Mouse (Mus musculus) embryonic facial prominence, embryonic 10.5 days (tissue): Measurements from ENCODE around the gene Lsm14b. TPM values are rescaled to one million over a fixed set of nuclear protein-coding genes. Genes with fewer than 3 reads are reported as not detected.
A peak's percentile ranks its signal among the peaks of the same experiment; 100 is the strongest.

Experiments
- DNase-seq: peaks from one replicate; pipeline ENCODE4 v3.0.0-alpha.2; 2017; ENCODE audit warnings: low spot score
- H3K27ac ChIP-seq: fragments of 300-500 bp; sonication (generic); replicated peaks from 2 replicates; pipeline ENCODE4 v1.5.1; 2016; ENCODE audit warnings: mild to moderate bottlenecking
- H3K27me3 ChIP-seq: fragments of 300-500 bp; sonication (generic); replicated peaks from 2 replicates; pipeline ENCODE4 v1.6.1; 2016; ENCODE audit warnings: low read depth, mild to moderate bottlenecking; ENCODE audit not compliant: poor library complexity, severe bottlenecking
- H3K36me3 ChIP-seq: fragments of 300-500 bp; sonication (generic); replicated peaks from 2 replicates; pipeline ENCODE4 v1.6.1; 2016; ENCODE audit warnings: mild to moderate bottlenecking, moderate library complexity
- H3K4me1 ChIP-seq: fragments of 300-500 bp; sonication (generic); 2 replicates; pipeline ENCODE4 v1.6.1; 2016
- H3K4me3 ChIP-seq: fragments of 300-500 bp; sonication (generic); 2 replicates; pipeline ENCODE4 v1.5.1; 2016; ENCODE audit warnings: mild to moderate bottlenecking, moderate library complexity
- H3K9me3 ChIP-seq: fragments of 300-500 bp; sonication (generic); 2 replicates; pipeline ENCODE4 v1.6.1; 2016; ENCODE audit warnings: mild to moderate bottlenecking
- WGBS: fragments of 180-500 bp; shearing (Covaris S2); methylation state at CpG from one replicate; pipeline ENCODE4 v1.1.7; 2016; 5-methylcytosine and 5-hydroxymethylcytosine counted together
- polyA plus RNA-seq: library from polyadenylated mRNA; unstranded; fragments of >200 nt; fragmentation: Nextera tagmentation; extraction: Ambion mirVana; gene quantifications from 2 replicates; pipeline ENCODE4 v1.2.1, GENCODE M21; 2016

Lsm14b gene
- polyA plus RNA-seq, 1 experiment from 2014 or later, result 9.9 TPM

DNA sequence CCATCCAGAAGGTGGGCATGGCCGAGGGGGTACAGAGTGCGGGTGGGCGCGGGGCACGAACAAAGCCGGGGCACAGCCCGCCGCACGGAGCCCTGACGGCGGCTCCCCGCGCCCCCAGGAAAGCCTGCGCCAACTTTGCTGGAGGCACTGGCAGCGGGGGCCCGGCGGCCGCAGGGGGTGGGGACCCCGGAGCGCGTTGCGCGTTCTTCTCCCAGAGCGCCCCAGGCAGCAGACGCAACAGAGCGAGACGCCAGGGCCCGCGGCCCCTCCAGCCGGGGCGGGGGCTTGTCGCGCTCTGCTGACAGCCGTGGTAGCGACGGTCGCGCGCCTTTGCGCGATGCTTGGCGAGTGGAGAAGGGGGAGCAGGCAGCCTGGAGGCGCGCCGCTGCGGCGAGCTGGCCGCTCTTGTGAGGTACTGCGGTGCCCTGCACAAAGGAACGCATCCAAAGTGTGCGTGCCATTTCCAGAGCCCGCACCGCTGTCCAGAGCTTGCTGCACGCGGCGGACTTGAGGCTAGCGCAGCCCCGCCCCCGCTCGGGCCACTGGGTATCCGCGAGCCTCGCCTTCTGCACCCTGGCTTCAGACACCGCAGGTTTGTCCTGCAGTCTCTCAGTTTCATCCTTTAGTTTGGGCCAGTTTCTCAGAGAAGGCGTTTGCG lies 18.2 kb downstream of the Lsm14b start:
- DNase-seq, result peak; percentile 80
- H3K27me3 ChIP-seq, result 0 out of 2 replicates have a peak, but pooled peaks cover 8% of the 10 kb centered on the region
- H3K36me3 ChIP-seq, result peaks cover 46% of the 10 kb centered on the region
- H3K9me3 ChIP-seq, result no peaks in the 10 kb centered on the region
- H3K27ac ChIP-seq, result peak overlapping the region; percentile 98
- H3K4me1 ChIP-seq, result peaks cover 39% of the 10 kb centered on the region
- peak overlapping the region; percentile 91 for H3K4me3 ChIP-seq
- under 1% methylated on average over 66 of the region's 66 CpGs for WGBS

DNA sequence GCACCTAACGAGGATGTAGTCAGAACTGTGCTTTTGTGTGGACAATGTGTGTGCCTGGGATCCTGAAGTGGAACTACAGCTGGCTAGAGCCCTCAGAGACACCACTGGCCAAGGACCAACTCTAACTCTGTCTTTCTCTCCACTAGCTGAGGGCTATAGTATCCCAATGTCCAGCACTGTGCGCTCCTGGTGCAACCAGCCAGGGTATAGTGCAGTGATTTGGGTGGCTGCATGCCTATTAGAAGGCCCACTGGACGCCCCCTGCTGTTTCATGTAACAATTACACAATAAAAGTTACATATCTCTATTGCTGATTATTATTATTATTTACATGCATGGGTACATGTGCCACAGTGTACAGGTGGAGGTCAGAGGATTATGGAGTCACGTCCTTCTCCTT lies 20.5 kb downstream of the Lsm14b start:
- H3K9me3 ChIP-seq, result no peaks in the 10 kb centered on the region
- H3K4me3 ChIP-seq, result no peak overlapping the region
- DNase-seq, result peak; percentile 48
- peaks cover 30% of the 10 kb centered on the region for H3K36me3 ChIP-seq
- peaks cover 33% of the 10 kb centered on the region for H3K4me1 ChIP-seq
- no peak overlapping the region for H3K27ac ChIP-seq
- H3K27me3 ChIP-seq, result 0 out of 2 replicates have a peak, but pooled peaks cover 8% of the 10 kb centered on the region
- 58% methylated on average over 4 of the region's 4 CpGs for WGBS

DNA sequence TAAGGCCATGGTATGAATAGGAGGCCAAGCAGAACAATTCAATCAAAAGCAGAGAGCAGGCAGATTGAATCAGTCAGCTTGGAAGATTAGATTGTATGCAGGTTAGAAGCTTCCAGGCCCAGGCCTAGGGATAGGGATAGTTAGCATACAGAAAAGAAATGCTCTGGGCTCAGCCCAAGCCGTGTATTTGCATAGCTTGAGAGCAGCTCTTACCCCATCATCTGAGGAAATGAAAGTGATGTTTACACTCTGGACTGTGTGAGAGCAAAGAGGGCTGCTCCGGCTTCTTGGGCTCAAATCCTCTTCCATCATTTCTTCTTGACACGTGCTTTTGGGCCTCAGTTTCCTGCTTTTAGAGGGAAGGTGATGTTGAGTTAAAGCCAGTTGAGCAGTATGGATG lies 22.8 kb downstream of the Lsm14b start:
- WGBS, result 91% methylated on average over 3 of the region's 3 CpGs
- Histone ChIP-seq H3K4me1 (peaks cover 34% of the 10 kb centered on the region), H3K27ac (no peak overlapping the region), H3K27me3 (0 out of 2 replicates have a peak, but pooled peaks cover 8% of the 10 kb centered on the region), H3K4me3 (no peak overlapping the region), H3K9me3 (no peaks in the 10 kb centered on the region), H3K36me3 (peaks cover 30% of the 10 kb centered on the region)
- DNase-seq, result no peak

DNA sequence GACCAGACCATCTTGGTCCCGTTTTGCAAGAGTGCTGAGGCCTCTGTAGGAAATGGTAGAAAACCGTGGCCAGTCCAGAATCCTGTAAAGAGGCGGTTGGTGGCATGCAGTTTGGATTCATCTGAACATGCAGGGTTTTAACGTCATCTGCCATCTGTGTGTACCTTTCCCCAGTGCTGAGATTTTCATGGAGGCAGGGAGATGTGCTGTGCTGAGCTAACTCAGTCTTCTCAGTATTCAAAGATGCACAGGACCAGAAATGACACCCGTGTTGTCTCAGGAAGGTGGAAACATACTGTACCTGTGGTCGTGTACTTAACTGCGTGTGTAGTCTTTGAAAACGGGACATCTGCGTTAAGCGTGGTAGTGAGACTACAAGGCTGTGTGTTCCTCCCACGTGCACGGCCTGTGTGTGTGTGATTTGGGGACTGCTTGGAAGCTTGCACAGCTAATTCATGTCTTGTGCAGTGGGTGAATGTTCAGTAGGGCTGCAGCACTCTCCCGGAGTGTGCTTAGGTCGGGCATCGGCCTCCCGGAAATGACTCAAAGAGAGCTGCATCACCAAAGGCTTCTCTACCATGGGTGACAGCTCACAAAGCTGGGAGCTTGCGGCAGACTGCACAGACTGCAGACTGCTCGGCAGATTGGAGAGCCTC lies 23.3 kb downstream of the Lsm14b start:
- Histone ChIP-seq H3K4me1 (peaks cover 34% of the 10 kb centered on the region), H3K36me3 (peaks cover 35% of the 10 kb centered on the region), H3K27me3 (0 out of 2 replicates have a peak, but pooled peaks cover 8% of the 10 kb centered on the region), H3K27ac (no peak overlapping the region), H3K4me3 (no peak overlapping the region), H3K9me3 (no peaks in the 10 kb centered on the region)
- no peak for DNase-seq
- 94% methylated on average over 18 of the region's 18 CpGs for WGBS

DNA sequence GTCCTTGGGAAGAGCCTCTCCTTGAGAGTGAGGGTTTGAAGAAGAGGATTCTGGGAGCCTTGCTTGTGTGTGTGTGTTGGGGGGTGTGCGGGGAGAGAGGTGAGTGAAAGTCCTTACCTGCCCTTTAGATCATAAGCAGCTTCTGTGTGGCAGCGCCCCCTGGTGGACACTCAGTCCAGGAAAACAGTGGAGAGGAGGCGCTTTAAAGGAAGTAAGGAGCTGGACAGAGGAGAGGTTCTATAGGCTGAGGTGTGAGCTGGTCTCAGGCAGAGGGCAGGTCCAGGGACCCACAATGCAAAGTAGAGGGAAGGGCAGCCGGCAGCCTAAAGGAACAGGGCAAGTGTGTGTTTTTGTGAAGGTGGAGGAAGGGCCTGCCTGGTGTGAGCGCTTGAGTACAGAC lies 26.2 kb downstream of the Lsm14b start:
- 25% methylated on average over 5 of the region's 5 CpGs for WGBS

DNA sequence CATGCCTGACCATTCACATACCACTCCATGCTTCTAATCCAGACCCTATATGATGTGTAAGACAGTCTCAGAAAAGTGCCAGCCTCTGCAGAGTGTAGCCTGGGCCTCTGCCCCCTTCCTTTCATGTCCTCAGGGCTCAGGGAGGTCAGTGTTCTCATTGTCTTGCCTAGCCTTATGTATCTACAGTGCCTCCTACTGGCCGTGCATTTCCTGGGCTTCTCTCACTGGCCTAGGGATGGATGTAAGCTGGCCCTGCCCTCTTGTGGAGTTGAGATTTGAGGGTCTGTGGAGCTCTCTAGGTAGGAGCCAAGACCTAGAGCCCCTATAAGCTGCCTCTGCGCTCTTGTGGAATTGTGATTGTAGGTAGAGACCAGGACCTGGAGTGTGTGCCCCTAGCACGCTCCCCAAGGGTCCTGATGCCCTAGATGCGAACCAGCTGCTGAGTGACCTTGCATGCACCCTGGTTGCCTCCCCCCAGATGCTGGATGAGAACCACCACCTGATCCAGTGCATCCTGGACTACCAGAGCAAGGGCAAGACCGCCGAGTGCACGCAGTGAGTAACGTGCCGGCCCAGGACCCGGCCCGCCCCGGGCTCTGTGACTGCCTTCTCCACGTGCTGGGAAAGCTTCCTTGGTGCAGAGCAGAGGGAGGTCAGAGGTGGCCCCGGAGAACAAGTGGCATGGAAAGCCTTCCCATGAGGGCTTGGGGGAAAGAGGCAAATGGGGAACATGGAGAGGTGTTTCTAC lies 27.4 kb downstream of the Lsm14b start:
- Histone ChIP-seq H3K4me3 (no peak overlapping the region), H3K36me3 (peaks cover 63% of the 10 kb centered on the region), H3K4me1 (peaks cover 13% of the 10 kb centered on the region), H3K9me3 (no peaks in the 10 kb centered on the region), H3K27ac (no peak overlapping the region), H3K27me3 (no peaks in the 10 kb centered on the region)
- no peak for DNase-seq
- WGBS, result 87% methylated on average over 14 of the region's 14 CpGs

More for the DNA sequence above, 26.2 kb downstream of the Lsm14b start:
- Histone ChIP-seq H3K4me1 (peaks cover 13% of the 10 kb centered on the region), H3K9me3 (no peaks in the 10 kb centered on the region), H3K36me3 (peaks cover 62% of the 10 kb centered on the region), H3K27ac (no peak overlapping the region), H3K27me3 (no peaks in the 10 kb centered on the region), H3K4me3 (no peak overlapping the region)
- peak; percentile 85 for DNase-seq

DNA sequence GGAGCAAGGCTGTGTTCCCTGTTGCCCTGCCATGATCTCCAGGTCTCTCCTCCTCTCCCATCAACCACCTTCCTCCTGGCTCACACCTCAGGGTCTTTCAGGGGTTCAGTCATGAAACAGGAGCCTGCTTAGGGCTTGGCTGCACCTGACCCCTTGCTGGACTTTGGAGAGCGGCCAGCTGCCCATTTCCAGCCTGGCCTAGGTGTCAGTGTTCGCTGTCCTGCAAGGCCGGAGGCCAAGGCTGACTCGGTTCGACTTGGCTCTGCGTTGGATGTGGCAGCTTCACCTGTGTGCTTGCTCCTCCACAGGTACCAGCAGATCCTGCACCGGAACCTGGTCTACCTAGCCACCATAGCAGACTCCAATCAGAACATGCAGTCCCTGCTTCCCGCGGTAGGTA lies 28.2 kb downstream of the Lsm14b start:
- no peaks in the 10 kb centered on the region for H3K9me3 ChIP-seq
- H3K4me1 ChIP-seq, result peaks cover 13% of the 10 kb centered on the region
- H3K27ac ChIP-seq, result no peak overlapping the region
- no peak overlapping the region for H3K4me3 ChIP-seq
- WGBS, result 92% methylated on average over 9 of the region's 9 CpGs
- peaks cover 63% of the 10 kb centered on the region for H3K36me3 ChIP-seq
- DNase-seq, result no peak
- no peaks in the 10 kb centered on the region for H3K27me3 ChIP-seq

DNA sequence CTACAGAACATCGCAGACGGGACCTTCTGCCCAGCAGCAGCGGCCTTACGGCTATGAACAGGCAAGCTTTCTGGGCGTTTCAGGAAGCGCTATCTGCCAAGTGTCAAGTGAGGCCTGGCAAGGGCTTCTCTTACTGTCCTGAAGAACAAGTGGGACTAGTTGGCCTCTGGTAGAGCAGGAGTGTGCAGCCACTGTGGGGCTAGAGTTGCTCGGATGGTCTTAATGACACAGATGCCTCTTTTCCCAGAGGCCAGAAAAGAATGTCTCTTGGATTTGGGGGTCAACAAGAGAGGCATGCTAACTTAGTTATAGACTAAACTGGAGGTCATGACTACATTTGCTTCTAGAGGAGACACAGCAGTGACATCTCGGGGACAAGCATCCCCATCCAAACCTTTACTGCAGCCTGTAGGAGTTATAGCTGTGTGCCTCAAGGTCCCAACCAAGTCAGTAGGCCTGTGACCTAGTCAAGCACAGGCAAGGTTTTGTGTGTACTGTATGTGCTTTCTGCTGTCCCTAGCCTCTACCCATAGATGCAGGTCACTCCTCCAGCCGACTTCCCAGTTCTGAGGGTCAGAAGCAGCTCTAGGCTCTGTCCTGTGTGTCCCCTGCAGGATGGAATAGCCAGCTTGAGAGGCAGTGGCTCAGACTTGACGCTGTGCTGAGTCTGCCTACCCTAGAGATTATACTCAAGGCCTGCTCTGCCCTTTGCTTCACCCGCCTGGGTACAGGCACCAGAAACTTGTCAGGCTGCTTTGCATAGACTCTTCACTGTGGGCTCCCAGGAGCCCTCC lies 38.7 kb downstream of the Lsm14b start:
- H3K9me3 ChIP-seq, result peaks cover 15% of the 10 kb centered on the region
- H3K27ac ChIP-seq, result no peak overlapping the region
- 95% methylated on average over 11 of the region's 11 CpGs for WGBS
- DNase-seq, result no peak
- peaks cover 86% of the 10 kb centered on the region for H3K36me3 ChIP-seq
- no peaks in the 10 kb centered on the region for H3K27me3 ChIP-seq
- H3K4me3 ChIP-seq, result no peak overlapping the region
- no peaks in the 10 kb centered on the region for H3K4me1 ChIP-seq

DNA sequence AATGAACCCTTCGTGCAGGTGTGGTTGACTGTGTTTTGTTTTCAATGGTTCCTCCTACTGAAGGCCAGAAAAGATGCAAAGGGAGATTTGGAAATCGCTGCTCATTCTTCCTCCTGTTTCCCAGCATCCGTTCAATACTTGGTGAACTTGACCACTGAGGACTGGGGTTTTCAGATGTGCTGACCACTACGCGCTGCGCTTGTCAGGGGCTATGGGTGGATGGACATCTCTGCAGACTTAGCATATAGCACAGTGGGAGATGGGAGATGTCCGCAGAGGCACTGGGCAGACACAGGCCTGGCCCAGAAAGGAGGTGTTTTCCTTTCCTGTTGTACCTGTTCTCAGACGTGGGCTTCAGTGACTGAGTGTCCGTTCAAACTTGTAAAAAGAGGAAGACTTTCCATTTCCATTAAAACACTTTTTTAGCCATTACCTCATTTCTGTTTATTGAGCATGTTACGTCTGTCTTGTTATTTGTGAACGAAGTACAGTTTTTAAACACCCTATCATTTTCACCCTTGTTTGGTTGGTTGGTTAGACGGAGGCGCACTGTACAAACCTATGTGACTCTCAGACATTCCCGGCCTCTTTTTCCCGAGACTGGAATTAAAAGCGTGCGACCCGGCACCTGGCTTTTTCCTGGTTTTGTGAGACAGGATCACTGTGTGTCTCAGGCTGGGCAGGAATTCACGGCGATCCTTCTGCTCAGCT lies 45.1 kb downstream of the Lsm14b start:
- Histone ChIP-seq H3K27ac (peak overlapping the region; percentile 88), H3K36me3 (peaks cover 53% of the 10 kb centered on the region)
- WGBS, result 35% methylated on average over 20 of the region's 20 CpGs

DNA sequence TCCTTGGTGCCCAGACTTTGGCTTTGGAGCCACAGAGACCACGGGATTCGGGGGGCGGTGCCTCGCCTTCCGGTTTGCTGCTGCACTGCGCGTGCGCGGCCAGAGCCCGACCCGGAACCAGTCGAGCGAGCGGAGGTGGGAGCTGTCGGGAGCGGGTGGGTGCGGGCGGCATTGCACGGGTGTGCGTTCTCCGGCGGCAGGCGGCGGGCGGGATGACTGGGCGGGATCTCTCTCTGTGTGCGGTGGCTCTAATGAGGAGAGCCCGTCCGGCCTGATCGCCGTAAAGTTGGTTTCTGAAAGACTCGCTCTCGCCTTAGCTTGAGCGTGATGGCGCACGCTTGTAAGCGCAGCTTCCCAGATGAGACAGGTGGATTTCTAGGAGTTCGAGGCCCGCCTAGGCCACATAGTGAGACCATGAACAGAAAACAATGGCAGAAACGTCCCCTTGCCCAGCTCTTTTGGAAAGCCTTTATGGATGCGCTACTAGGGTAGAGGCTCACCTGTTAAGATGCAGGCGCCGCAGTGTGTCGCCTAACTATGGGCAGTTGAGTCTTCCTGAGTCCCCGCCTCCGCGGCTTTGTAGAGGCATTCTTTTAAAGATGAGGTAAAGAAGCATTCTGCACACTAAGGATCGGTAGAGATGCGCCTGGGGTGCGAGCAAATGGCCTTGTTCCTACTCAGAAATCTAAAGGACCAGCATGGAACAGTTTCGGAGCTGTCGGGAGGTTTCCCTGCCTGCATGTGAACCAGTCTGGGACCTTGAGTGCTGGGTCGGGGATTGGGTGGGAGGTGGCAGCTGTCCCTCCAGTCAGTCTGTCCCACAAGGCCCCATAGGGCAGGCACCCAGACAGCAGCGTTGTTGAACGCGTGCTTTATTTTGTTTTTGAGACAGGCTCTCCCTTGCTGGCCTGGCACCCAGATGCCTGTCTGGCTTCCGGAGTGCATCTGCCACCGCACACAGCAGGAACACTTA lies 46.0 kb downstream of the Lsm14b start, which contains the start of gene Mtg2:
TSS of gene Mtg2 (plus strand) at position 108 of the 973 bp plus-strand sequence.
- Histone ChIP-seq H3K4me3 (peak within 1 kb of the TSS; percentile 85), H3K27me3 (no peaks in the 10 kb centered on the region), H3K27ac (peak within 1 kb of the TSS; percentile 88), H3K36me3 (peaks cover 45% of the 10 kb centered on the region), H3K4me1 (peaks cover 14% of the 10 kb centered on the region), H3K9me3 (no peaks in the 10 kb centered on the region; the same call in 1 of the 2 replicates)
- peak; percentile 95 for DNase-seq
- WGBS, result 6% methylated on average over 58 of the region's 58 CpGs

More for the DNA sequence above, 45.1 kb downstream of the Lsm14b start:
- Histone ChIP-seq H3K4me1 (peaks cover 14% of the 10 kb centered on the region), H3K4me3 (peak overlapping the region; percentile 85), H3K27me3 (no peaks in the 10 kb centered on the region), H3K9me3 (peaks cover 6% of the 10 kb centered on the region)
- DNase-seq, result no peak

DNA sequence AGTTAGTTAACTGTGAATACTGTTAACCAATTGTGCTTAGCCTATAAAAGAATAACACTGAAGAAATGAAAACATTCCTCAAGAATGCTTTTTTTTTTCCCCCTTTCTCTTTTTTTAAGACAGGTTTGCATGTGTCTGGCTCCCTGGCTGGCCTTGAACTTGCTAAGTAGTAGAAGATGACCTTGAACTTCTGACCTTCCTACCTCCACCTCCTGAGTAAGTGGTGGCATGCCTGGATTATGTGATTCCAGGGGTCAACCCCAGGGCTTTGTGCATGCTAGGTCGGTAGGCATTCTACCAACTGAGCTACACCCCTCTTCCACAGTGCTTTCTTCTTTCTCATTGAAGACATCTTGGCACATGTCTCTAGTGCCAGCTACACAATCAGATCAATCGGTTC lies 46.9 kb downstream of the Lsm14b start:
- DNase-seq, result no peak
- no peak overlapping the region for H3K27ac ChIP-seq
- WGBS, result 83% methylated on average over 2 of the region's 2 CpGs

More for the DNA sequence above, 46.9 kb downstream of the Lsm14b start:
- H3K36me3 ChIP-seq, result peaks cover 45% of the 10 kb centered on the region
- H3K4me1 ChIP-seq, result peaks cover 14% of the 10 kb centered on the region
- no peaks in the 10 kb centered on the region for H3K27me3 ChIP-seq
- H3K4me3 ChIP-seq, result peak overlapping the region; percentile 85
- no peaks in the 10 kb centered on the region for H3K9me3 ChIP-seq
